Mouse (Mus musculus): ENCODE results near the gene Gdf10. TPM values are rescaled to one million over a fixed set of nuclear protein-coding genes. Genes with fewer than 3 reads are reported as not detected.
A peak's percentile ranks its signal among the peaks of the same experiment; 100 is the strongest.

Gene Gdf10
- 3.6 and 3.9 TPM in 2 replicates for polyA plus RNA-seq (2012; rRNA removed)

DNA sequence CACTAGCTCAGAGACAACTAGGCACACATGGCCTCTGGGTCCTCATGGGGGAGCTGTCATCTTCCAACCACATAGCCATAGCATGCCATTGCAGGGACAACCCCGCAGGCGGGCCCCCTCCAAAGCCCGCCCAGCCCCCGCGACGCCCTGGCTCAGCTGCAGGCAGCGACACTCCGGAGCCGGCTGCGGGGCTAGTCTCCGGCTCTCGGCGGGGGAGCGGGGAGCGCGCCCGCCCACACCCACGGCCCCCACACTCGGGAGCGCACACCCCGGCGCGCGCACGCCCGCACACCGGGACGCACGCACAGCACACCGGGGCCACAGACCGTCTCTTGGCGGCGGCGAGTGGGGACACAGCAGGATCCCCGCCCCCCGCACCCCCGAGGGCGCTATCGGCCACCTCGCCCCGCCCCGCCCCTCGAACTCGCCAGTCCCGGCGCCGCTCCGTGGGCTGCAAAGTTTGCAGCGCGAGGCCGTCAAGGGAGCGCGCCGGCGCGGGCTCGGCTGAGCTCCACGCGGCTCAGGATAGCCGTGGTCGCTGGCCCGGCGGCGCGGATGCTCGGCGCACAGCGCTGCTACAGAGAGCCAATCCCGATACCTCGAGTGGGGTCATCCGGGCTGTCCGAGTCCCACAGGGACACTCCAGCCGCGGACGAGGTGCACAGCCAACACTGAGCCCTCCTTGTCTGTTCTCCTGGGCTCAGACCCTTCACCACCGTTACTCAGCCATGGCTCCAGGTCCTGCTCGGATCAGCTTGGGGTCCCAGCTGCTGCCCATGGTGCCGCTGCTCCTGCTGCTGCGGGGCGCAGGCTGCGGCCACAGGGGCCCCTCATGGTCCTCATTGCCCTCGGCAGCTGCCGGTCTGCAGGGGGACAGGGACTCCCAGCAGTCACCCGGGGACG is at the start of gene Gdf10:
Gdf10 (plus strand) TSS at position 420 of the 903 bp plus-strand sequence.
- peak in 1 of 2 experiments; percentile 19 for DNase-seq (ENCODE audit: extremely low spot score in 1 of 2, low spot score in 1 of 2)

DNA sequence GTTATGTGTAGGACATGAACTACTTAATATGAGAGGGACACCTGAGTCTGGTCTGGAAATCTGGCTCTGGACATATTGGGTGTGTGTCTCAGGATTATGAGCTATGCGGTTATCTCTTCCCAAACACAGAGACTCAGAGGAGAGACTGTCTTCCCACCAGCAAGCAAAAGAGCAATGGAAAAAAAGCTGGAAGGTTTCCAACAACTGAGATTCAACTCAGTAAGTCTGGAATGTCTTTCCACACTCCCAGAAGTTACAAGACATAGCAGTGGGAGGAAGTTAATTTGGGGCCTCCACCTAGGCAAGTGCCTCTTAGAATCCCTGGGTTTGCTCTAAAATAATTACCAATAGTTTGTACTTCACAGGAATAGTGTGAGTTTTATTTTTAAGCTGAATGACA is 44.6 kb upstream of the Gdf10 start:
- DNase-seq (ENCODE audit: extremely low spot score in 1 of 2, low spot score in 1 of 2), result peak in 1 of 2 experiments; percentile 32

DNA sequence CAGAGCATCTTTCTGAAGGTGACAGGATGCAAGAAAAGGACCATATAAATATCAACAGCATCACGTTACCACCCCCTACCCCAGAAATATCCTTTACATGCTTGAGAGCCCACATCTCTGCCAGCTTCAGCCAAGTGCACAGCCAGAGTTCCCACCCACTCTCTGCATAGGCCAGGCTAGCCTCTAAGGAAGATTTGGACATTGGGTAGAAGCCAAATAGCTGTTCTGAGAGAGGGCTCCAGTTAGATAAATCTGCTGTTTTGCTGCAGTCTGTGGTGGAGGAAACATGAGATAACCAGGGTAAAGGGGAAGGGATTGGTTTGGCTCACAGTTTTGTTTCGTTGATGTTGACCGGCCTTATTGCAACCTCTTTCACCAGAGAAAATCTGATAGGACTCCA is 43.2 kb upstream of the Gdf10 start:
- DNase-seq (ENCODE audit: extremely low spot score in 1 of 2, low spot score in 1 of 2), result no peak

DNA sequence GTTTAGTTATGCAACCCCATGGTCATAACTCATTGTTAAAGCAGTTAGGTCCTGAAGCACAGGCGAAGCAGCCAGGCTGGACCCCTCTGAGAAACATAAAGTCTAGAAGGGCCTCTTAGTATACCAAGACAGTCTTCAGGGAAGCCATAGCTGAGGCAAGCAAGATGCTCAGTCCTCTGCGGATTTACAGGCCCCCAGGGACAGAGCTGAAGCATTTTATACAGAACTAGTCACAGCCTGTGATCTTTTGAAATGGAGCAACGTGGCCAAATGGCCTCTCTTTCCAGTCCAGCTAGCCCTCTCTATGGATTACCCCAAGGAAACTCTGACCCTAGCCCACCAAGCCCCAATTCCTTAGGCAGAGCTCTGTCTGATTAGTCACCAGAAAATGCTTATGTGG is 41.9 kb upstream of the Gdf10 start:
- DNase-seq (ENCODE audit: extremely low spot score in 1 of 2, low spot score in 1 of 2), result no peak

DNA sequence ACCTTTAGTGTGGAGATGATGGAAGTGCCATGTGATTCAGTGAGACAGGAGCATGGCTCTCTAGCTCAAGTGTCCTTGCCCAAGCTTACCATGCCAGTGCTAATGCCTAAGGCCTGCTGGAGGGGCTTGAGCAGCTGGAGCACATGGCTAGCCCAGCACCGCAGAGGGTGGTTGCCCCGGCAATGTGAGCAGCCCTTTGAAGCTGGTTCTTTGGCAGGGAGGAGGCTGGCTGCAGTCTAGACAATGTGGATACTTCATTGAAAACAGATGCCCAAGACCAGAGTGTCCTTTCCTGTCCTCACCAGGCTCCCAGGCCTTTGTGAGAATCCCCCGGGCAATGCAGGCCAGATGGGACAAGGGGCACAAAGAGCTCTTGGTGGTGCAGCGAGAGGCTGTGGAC is 40.3 kb upstream of the Gdf10 start:
- no peak for DNase-seq (ENCODE audit: extremely low spot score in 1 of 2, low spot score in 1 of 2)

DNA sequence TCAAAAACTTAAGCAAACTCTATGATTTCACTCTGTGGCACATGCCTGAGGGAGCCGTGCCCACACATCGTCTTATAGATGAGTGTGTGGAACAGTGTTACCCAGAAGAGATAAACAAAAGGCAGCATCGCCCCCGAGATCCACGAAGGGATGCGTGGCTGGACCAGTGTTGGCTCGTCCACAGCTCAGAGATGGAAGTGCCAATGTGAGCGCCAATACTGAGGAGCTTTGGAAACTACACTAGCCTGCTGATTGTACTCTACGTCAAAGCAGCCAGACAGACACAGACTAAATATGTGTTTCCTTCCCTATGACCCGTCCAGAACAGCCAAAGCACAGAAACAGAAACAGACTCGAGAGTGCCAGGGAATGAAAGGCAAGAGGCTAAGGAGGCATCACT is 37.9 kb upstream of the Gdf10 start:
- no peak for DNase-seq (ENCODE audit: extremely low spot score in 1 of 2, low spot score in 1 of 2)

DNA sequence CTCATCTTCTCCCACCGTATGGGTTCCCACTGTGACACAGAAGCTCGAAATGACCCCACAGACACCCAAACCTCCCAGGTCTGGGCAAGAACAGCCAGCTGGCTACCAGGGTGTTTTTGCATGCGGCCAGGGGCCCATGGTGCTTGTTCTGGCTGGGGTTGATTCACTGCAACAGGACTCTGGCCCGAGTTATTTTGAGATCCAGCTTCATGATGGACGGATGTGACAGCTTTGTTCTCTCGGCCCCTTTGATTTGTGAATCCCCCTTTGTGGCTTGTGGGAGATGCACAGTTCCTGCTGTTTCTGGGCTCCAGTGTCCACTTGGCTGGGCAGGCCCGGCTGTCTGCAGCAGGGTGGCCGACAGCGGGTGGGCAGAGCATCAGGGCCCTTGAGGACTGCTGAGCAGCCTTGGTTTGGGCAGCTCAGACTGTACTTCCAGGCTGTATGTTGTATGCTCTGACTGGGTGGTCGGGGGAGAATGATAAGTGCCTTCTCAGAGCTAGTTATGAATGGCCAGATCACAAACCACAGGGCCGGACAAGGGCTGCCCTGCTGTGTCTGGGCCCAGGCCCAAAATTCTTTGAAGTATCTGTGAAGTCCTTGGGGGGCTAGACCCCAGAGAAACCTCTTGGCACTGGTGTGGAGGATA is 34.9 kb upstream of the Gdf10 start:
- no peak for DNase-seq (ENCODE audit: extremely low spot score in 1 of 2, low spot score in 1 of 2)

DNA sequence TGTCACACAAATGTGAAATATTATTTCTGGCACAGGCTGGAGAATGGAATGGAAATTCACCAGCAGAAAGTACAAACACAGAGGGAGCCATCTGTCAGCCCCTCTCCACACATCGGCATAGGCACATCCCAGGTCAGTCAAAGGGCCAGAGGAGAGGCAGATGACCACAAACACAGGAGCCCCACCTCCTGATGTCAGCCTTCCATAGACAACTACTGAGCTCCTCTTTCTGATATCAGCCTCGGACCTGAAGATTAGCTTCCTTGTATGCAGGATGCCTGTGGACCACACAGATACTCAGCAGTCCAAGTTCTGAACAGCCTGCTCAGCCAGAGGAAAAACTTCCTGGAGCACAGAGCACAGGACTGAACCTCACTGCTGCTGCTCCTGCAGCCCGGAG is 33.4 kb upstream of the Gdf10 start:
- no peak for DNase-seq (ENCODE audit: extremely low spot score in 1 of 2, low spot score in 1 of 2)

DNA sequence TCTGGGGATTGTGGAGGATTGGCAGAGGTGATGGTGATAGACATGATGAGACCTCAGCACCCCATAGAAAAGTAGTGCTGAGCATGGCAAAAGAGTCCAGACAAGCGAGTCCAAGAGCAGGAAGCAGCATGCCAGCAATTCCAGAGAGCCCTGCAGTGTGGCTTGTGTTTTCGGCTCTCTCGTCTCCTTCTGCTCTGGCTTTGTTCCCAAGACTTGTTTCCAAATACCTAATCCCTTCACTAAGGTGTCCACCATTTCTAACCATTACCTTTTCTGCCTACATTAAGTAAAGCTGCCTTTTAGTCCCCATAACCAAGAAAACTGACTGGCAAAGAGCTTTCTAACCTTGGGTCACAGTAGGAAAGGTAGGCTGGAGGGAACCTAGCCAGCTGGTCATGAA is 31.9 kb upstream of the Gdf10 start:
- no peak for DNase-seq (ENCODE audit: extremely low spot score in 1 of 2, low spot score in 1 of 2)

DNA sequence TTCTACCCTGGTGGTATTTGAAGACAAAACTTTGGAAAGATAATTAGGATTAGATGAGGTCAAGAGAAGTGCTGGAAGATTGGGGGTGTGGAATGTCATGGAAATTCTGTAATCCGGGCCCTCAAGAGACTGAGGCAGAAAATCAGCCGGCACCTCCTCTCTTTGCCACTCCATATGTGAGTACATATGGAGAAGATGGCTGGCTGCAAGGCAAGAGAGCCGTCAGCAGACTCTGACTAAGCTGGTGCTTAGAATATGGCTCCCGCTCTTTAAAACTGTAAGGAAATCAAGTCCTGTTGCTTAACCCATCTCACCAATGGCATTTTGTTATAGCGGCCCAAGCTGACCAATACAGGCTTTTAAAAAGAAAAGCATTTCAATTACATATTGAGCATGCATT is 27.6 kb upstream of the Gdf10 start:
- DNase-seq (ENCODE audit: extremely low spot score in 1 of 2, low spot score in 1 of 2), result peak in 1 of 2 experiments; percentile 58

DNA sequence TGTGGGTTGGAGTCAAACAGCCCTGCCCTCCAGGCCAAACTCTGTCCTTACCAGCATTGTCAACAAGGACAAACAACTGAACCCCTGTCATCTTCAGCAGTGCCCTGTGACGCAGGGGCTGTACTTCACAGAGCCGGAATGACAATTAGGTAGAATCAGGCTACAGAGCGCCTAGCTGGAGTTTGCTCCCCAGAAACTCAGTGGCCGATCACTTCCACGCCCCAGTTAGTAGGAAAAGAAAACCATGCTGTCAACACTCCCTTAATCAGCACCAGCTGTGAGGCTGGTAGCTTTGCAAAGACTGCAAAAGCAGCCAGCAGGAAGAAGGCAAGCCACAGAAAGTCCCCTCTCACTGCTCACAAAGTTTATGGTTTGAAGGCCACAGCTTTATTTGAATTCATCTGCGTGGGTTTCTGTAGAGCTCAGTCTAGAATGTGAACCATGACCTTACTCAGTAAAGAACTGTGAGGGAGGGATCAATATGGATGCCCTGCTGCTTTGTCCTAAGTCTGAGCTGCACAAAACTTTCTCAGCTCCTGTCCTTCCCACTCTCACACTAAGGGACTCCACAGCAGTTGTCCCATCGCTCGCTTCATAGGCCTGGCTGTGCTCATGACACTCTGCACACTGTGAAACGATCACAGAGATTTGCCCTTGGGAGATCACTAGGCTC is 26.6 kb upstream of the Gdf10 start:
- DNase-seq (ENCODE audit: extremely low spot score in 1 of 2, low spot score in 1 of 2), result peak in 1 of 2 experiments; percentile 25

DNA sequence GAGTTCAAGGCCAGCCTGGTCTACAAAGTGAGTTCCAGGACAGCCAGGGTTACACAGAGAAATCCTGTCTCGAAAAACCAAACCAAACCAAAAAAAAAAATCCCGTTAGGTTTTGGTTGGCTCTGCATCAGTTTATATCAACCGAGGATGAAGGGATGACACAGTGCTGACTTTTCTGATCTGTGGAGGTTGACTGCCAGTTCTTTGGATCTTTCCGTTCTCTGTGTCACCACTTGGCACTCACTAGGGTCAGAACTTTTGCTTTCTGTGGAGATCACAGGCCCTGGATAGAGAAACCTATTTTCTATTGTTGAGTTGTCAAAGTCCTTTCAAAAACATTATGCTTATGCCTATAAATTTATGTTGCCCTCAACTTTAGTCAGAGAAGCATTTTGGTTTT is 20.6 kb upstream of the Gdf10 start:
- no peak for DNase-seq (ENCODE audit: extremely low spot score in 1 of 2, low spot score in 1 of 2)

DNA sequence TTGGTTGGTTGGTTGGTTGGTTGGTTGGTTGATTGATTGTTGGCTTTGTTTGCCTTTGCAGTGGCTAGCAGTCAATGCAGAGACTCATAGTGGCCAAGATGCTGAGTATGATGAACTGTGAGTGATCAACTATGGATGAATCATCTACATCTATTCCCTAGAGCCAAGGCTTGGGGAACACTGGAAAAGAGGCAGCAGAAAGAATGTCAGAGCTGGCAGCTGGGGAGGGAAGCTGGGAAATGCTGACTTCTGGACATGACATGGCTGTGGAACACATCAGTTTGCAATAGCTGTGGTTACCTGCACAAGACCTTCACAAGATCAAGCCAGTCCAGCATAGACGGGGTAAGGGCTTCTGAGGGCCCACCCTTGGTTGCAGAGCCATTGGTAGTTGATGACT is 20.2 kb upstream of the Gdf10 start:
- no peak for DNase-seq (ENCODE audit: extremely low spot score in 1 of 2, low spot score in 1 of 2)

DNA sequence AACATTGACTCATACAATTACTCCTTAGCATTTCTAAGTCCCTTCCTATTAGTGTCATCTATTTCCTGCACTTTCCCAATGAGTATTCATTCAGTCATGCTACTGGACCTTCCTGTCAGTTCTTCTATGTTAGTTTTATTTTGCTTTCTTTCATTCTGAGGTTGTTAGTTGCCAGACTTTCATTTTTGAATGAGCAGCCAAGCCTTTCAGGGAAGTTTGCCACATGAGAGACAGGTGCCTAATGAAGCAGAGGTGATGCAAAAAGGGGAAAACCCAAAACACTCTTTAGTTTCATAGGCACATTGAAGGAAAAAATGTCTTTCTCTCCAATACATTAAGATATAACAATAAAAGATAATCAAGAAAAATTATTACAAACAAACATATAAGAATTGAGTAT is 18.5 kb upstream of the Gdf10 start:
- DNase-seq (ENCODE audit: extremely low spot score in 1 of 2, low spot score in 1 of 2), result no peak

DNA sequence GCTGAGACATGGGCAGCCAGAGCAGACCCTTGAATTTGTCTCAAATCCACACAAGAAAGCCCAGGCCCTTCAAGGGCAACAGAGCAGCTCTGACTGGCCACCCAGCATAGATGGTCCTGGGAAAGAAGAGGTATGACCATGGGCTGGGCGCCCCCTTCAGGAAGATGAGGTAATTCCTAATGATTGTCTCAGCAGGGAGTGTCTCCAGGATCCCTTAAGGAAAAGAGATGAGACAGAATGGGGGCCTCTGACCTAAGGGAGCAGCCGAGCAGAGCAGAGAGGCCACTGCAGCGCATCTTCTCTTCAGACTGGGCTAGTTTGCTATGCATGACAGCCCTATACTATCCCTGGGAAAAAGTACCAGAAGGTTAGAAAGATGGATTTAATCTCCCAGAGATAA is 9.7 kb upstream of the Gdf10 start:
- DNase-seq (ENCODE audit: extremely low spot score in 1 of 2, low spot score in 1 of 2), result peak in 1 of 2 experiments; percentile 71

DNA sequence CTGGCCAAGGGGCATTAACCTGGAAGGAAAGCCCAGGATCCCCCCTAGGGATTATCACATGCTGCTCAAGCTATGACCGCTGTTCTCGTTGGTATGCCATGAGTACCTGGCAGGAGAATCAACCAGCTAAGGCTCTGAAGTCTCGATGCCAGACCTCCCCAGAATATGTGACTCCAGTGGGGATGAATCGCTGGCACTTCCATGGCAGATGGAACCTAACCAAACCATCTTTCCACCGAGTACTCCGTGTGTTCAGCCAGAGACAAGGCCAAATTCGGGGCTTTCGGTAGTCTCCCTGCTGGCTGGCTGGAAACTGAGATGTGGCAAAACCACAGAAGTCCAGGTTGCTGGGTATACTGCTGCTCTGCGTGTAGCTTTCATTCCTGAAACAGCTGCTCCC is 9.2 kb upstream of the Gdf10 start:
- no peak for DNase-seq (ENCODE audit: extremely low spot score in 1 of 2, low spot score in 1 of 2)

DNA sequence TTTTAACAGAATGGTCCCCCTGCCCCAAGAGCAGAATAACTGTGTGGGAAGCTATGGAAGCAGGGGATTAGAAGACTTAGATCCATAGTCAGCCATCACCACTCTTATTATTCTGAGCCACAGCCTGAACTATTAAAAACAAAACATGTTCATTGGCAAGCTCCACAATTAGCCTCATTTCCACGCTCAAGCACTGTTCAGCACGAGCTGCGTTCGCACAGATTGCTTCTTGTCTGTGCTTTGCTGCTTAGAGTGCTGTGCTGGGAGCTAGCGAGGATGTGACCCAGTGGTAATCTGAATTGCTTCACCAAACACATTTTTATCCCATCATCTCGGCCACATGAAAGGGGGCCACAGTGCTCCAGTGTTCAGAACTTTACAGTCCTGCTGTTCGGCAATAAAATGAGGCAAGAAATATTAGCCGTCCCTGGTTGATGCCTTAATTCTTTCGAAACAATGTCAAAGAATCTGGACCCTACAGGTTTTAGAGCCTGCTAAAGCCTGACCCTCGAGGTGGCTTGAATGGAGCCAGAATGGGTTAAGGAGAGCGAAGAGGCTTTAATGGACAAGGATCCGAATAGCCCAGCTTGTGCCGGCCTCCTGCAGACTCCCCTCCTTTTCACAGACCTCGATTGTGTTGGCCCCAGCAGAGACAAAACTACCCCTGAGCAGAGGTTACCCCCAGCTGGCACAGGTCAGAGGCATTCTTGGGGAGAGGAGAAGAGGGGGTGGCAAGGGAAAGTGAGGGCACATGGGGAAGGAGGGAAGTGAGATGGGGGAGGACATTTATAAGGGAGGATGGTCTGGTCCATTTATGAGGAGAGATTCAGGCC is 2.4 kb upstream of the Gdf10 start:
- peak in 1 of 2 experiments; percentile 36 for DNase-seq (ENCODE audit: extremely low spot score in 1 of 2, low spot score in 1 of 2)

DNA sequence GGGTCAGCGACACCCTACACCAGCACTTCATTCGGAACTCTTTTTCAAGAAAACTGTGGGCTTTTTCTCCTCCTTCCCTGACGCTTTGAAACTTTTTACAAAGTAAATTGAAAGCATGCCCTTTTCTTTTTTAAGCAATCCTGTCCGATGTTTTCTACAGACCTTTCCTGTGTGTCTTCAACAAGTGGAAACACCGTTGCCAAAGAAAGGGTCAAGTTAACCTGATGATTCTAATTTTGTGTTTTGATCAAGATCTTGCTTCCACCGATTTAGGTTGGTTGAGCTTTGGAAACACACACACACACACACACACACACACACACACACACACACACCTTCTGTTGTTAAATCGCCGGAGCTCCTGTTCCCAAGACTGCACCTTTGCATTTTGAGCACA is 618 bp upstream of the Gdf10 start:
- DNase-seq (ENCODE audit: extremely low spot score in 1 of 2, low spot score in 1 of 2), result no peak

DNA sequence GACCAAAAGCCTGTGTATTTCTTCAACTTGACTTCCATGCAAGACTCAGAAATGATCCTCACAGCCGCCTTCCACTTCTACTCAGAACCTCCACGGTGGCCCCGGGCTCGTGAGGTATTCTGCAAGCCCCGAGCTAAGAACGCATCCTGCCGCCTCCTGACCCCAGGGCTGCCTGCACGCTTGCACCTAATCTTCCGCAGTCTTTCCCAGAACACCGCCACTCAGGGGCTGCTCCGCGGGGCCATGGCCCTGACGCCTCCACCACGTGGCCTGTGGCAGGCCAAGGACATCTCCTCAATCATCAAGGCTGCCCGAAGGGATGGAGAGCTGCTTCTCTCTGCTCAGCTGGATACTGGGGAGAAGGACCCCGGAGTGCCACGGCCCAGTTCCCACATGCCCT is 8.5 kb downstream of the Gdf10 start:
- no peak for DNase-seq (ENCODE audit: extremely low spot score in 1 of 2, low spot score in 1 of 2)

DNA sequence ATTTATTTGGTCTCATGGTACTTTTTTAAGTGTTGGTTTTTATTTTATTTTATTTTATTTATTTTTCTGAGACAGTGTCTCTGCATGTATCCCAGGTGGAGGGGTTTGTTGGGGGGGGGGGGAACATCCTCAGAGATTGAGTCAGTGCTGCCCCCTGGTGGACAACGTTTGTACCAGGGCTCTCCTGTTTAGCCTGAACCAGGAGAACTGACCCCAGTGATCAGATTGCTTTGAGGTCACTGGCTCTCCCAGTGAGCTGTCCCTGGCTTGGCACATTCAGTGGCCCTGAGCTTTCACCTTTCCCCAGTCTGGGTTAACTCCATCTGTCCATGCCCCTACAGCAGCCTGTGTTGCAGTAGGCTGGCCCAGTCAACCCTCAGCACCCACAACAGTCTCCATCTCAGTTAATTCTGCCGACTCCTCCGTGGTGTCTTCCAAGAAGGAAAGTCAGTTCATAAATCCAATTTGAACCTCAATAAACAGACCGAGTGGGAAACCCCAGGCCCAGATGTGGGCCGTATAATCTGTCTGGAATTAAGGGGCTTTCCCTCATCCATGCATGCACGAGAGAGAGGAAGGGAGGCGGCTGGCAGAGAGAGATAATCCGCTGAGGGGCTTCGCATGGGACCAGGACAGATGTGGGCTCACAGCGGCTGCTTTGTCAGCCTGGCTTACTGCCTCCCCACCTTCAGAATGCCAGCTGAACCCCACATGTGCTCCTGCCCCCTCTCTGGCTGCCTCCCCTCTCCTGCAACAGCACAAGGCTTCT is 9.7 kb downstream of the Gdf10 start:
- peak in 1 of 2 experiments; percentile 81 for DNase-seq (ENCODE audit: extremely low spot score in 1 of 2, low spot score in 1 of 2)

All from frontal cortex, adult 2 months (tissue).